Mouse (Mus musculus): ENCODE data around the gene Cnih3.

Gene Cnih3

GRCm38 (mm10) chr1:181353200-181354097, 1.0 kb downstream of the Cnih3 start:
- DNase-seq: peak; percentile 7 to 40

- no peak for DNase-seq
These were observed 3.3 kb downstream of the Cnih3 start for GRCm38 (mm10) chr1:181355683-181356082.

DNA sequence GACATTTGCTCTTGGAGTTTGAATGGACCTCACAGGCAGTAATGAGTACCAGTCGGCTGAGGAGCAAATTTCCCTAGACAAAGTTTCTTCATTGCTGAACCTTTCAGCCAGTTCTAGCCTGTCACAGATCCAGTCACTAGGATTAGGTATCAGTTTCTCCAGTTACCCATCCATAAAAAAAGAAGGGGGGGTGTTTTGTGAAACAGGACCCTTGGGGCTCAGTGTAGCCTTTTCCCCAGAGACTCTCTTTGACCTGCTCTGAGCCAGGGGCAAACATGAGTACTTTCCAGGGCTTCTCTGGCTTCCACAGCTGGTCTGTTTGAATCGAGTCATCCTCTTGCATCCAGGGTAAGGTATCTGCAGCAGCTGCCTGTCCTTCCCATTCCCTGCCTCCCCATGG, 5.4 kb downstream of the Cnih3 start:
- no peak for DNase-seq

DNA sequence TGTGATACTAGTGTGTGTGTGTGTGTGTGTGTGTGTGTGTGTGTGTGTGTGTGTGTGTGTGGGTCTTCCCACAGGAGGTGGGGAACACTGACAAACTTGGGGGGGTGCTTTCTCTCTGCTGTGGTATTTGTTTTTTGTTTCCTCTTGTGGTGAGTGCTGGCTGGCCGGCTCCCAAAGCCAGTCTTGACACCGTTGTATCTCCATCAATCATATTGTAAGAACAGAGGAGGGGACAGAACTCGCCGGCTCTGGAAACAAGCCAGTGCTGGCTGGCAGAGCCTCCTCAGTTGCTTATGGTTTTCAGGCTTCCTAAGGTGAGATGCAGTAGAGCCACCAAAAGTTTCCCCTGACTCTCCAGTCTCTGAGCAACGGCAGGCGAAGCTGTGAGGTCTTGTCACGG, 6.1 kb downstream of the Cnih3 start:
- no peak for DNase-seq

- DNase-seq: no peak
These were observed 8.3 kb downstream of the Cnih3 start for GRCm38 (mm10) chr1:181360732-181361131.

DNA sequence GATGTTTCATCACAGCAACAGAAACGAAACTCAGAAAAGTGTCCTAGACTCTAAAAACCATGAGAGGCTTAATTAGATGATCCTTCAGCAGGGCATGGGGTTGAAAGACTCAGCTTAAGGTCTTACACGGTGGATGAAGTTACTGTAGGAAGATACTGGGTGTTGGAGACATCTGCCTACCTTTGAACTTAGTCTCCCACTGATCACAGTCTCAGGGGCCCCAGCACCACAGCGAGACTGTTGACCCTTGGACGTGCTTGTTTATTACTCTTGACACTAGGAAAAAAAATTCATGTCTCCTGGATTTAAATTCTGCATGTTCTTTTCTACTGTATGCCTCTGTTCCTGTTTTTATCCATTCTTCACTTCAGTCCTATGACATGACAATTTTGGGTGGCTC, 11.6 kb downstream of the Cnih3 start:
- DNase-seq: no peak

- DNase-seq: no peak
These were observed 12.9 kb downstream of the Cnih3 start for GRCm38 (mm10) chr1:181365376-181365775.

DNA sequence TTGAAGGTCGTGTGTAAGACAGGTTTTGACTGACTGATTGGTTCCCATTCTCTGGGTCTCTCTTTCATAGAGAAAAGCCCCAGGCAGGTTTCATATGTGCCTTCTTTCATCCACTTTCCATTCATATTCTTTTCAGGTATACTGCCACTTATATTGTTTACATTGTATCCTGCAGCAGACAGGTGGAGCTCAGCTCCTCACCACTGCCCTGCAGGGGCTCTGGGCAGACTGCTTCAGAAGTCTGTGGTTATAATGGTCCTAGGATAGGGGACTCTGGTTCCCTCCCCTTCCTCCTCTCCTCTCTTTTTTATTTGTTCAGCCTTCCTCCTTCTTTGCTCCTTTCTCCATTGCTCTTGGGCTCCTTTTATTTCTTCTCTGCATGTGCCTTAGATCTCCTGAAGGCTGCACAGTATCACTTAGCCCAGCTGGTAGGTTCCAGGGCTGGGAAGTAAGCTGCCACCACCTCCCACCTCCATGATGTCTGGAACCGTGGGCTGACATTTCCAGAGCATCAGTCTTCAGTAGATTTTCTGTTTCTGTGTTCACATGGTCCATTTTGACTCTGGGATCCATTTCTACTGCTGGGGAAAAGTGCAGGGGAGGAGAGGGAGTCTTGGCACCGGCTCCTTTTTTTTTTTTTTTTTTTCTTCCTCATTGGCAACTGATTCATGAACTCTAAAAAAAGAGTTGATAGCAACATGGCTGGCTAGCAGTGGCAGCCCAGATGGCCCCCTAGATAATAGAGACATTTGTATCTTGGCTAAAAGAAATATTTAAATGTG, 16.6 kb downstream of the Cnih3 start:
- no peak for DNase-seq

DNA sequence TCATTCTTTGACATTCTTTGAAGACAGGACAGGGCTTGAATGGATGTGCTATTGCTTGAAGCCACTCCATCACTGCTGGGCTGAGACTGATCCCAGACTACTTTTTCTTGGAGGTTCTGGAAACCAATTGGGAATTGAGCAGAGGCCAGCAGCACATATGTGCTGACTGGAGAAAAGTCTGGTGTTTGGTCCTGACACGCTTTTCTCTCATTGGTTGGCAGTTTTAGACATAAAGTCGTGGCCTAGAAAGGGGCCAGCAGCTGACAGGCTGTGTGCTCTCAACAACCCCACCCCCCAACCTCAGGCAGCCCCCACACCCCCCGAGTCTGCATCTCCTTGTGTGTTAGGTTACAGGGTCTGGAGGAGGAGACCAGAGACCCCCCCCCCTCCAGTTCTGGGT, 17.9 kb downstream of the Cnih3 start:
- no peak for DNase-seq

DNA sequence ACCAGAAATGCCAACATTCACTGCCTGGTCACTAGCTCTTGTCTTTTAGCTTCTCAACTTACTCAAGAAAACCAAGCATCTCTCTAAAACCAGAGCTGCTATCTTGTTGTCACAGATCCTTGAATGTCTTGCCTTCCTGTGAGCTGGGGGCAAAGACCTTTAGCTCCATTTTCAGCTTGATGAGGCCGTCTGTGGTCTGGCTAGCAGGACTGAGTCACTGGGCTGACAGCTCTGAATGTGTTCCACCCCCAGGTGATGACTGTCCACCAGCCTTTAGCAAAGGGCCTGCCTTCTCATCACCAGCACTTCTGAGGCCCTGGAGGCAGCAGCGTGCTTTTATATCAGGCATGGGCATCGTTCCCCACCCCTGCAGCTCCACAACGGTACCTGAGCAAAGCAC, 18.8 kb downstream of the Cnih3 start:
- DNase-seq: no peak

- DNase-seq: no peak
These were observed 19.9 kb downstream of the Cnih3 start for GRCm38 (mm10) chr1:181372306-181372705.

GRCm38 (mm10) chr1:181374627-181375374, 22.4 kb downstream of the Cnih3 start:
- DNase-seq: no peak

DNA sequence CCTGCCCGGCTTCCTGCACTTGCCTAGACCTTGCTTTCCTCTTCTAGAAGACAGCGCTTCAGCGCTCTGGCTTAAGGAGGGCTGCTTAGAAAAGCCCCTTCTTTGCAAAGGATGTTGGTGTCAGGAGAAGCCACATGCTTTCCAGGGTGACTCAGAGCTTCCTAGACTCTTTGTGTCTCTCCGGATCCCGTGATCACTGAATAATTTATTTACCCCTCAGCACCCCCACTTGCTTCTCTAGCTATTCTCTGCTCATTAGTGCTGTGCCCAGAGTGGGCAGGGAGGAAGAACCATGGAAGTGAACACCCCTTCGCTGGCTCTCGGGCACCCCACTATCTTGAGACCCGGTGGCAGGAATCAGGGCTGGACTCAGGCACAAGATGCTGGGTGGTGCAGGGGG, 24.0 kb downstream of the Cnih3 start:
- no peak for DNase-seq

GRCm38 (mm10) chr1:181379664-181380063, 27.2 kb downstream of the Cnih3 start:
- DNase-seq: peak; percentile 58 to 64

GRCm38 (mm10) chr1:181381410-181382010, 29.1 kb downstream of the Cnih3 start:
- no peak for DNase-seq

- DNase-seq: no peak
These were observed 36.8 kb downstream of the Cnih3 start for GRCm38 (mm10) chr1:181389264-181389663.

DNA sequence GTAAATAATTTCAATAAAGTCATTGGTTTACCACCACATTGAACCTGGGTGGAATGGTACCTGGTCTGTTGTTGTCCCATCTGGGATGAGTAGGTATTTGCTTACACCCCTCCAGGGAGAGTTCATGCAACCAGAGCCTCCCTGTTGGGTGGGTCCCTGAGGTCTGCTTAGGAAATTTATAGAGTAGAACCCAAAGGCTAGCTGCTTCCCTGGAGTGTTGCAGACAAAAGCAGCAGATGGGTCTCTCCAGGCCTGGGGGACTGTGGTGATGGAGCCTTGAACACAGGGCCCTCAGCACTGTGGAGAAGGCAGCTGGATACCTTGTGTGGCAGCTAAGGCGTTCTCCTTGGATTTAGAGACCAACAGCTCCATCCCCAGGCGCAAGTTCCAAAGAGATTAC, 40.1 kb downstream of the Cnih3 start:
- DNase-seq: no peak

GRCm38 (mm10) chr1:181393250-181394149, 41.1 kb downstream of the Cnih3 start:
- DNase-seq: peak; percentile 62 to 69

DNA sequence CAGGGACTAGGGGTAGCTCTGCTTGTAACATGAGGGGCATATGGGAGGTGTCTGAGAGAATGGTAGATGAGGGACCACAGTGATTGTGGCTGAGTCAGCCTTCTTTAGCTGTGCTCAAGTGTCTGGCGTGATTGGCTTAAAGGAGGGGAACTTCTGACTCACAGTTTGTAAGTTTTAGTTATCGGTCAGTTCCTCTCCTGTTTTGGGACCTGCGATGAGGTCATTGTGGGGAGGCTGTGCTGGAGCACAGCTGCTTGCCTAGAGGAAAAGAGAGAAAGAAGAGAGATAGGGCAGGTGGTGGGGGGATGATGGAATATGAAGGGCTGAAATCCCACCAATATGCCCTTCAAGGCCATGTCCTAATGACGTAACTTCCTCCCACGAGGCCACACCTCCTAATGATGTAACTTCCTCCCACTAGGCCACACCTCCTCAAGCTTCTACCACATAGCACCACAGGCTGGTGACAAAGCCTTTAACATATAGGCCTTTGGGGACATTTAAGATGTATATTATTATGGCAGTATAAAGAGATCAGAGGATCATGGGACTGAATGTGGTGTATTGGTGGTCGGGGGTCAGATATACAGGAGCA, 42.9 kb downstream of the Cnih3 start:
- no peak for DNase-seq

- DNase-seq: no peak
These were observed 46.8 kb downstream of the Cnih3 start for GRCm38 (mm10) chr1:181399179-181399578.

GRCm38 (mm10) chr1:181403056-181403455, 50.6 kb downstream of the Cnih3 start:
- DNase-seq: no peak

Data from kidney, postnatal 25 days (tissue).